Mouse (Mus musculus) layer of hippocampus, postnatal 25 days (tissue): ENCODE data around the gene Gli1. TPM values are rescaled to one million over a fixed set of nuclear protein-coding genes. Genes with fewer than 3 reads are reported as not detected.

Experiments used
- DNase-seq, 2 experiments: peaks; one replicate each; pipeline ENCODE4 v3.0.0; 2022; ENCODE audit warnings: mixed read lengths in 2 of 2, low spot score in 1 of 2; ENCODE audit errors: extremely low spot score in 1 of 2
- total RNA-seq, 2 experiments: library from RNA; stranded (reverse); gene quantifications; 2 replicates each; pipeline ENCODE4 v1.2.3; 2021

The Gli1 gene
- total RNA-seq, 2 experiments from 2014 or later: 2.1 to 3.3 TPM

- DNase-seq: no peak
Measured at GRCm38 (mm10) chr10:127349810-127350209, 8.0 kb upstream of the Gli1 start.

- DNase-seq: no peak
Measured at GRCm38 (mm10) chr10:127348957-127349356, 7.2 kb upstream of the Gli1 start.

- DNase-seq: no peak
Measured at GRCm38 (mm10) chr10:127346173-127346572, 4.4 kb upstream of the Gli1 start.

GRCm38 (mm10) chr10:127343029-127343428 is 1.3 kb upstream of the Gli1 start:
- no peak for DNase-seq

GRCm38 (mm10) chr10:127341360-127341690 is 449 bp downstream of the Gli1 start:
- no peak for DNase-seq

GRCm38 (mm10) chr10:127340577-127341359 is 1.0 kb downstream of the Gli1 start:
- DNase-seq: no peak

- DNase-seq: no peak
Measured at GRCm38 (mm10) chr10:127339683-127340576, 1.8 kb downstream of the Gli1 start.

- DNase-seq: peak; percentile 65 to 83
Measured at GRCm38 (mm10) chr10:127338930-127339682, 2.7 kb downstream of the Gli1 start.

GRCm38 (mm10) chr10:127337536-127338099 is 4.2 kb downstream of the Gli1 start:
- DNase-seq: no peak

GRCm38 (mm10) chr10:127336952-127337351 is 4.8 kb downstream of the Gli1 start:
- no peak for DNase-seq

- no peak for DNase-seq
Measured at GRCm38 (mm10) chr10:127335271-127335670, 6.5 kb downstream of the Gli1 start.

- DNase-seq: no peak
Measured at GRCm38 (mm10) chr10:127333152-127333551, 8.6 kb downstream of the Gli1 start.

- DNase-seq: no peak
Measured at GRCm38 (mm10) chr10:127332211-127332874, 9.4 kb downstream of the Gli1 start.

GRCm38 (mm10) chr10:127330212-127330611 is 11.6 kb downstream of the Gli1 start:
- no peak for DNase-seq

- no peak for DNase-seq
Measured at GRCm38 (mm10) chr10:127327461-127328145, 14.2 kb downstream of the Gli1 start.

- DNase-seq: no peak
Measured at GRCm38 (mm10) chr10:127326828-127327227, 14.9 kb downstream of the Gli1 start.

GRCm38 (mm10) chr10:127326017-127326801 is 15.6 kb downstream of the Gli1 start:
- no peak for DNase-seq

GRCm38 (mm10) chr10:127325454-127326016 is 16.2 kb downstream of the Gli1 start:
- DNase-seq: no peak
